Mouse (Mus musculus): ENCODE results near the gene Casc4. TPM values are rescaled to one million over a fixed set of nuclear protein-coding genes. Genes with fewer than 3 reads are reported as not detected.

Casc4 gene
- total RNA-seq, 1 experiment, result 95.8 TPM

DNA sequence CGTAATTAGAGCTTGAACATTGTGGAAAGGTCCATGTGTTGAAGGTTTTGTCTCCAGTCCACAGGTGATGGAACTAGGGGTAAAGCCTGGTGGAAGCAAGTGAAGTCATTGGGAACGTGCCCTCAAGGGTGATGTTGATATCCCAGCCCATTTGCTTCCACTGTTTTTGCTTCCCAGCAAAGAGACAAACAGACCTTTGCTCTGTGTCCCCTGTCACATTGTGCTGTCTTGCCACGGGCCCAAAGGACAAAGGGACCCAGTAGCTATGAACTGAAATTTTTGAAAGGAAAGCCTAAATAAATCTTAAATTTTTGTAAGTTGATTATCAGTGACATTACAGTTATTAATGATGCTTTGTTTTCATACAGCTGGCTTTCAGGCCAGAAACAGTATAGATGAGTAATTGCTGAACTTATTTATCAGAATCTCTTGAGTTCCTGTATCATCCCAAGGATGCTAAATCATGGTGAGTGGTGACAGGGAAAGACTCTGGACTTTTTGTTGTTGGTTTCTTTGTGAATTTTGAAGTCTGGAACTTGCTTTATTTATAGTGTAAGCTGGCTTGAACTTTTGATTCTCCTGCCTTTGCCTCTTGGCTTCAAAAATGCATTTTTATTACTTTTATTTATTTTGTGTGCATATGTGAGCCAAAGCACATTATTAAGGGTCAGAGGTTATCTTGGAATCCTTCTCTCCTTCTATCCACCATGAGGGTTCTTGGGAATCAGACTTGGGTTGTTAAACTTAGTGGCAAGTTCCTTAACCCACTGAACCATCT lies 22.1 kb downstream of the Casc4 start:
- Histone ChIP-seq H3K9ac (ENCODE audit: insufficient read depth, low read depth, low read length, poor library complexity, severe bottlenecking) (no peak overlapping the region), H3K9me3 (ENCODE audit: control insufficient read depth, insufficient read depth, low read depth, low read length) (no peaks in the 10 kb centered on the region), H3K4me1 (ENCODE audit: control insufficient read depth in 2 of 2, insufficient read depth in 2 of 2, low read length in 2 of 2, poor library complexity in 1 of 2) (peaks cover 0 to 2% of the 10 kb centered on the region in 2 experiments; a peak in 1 of 4 replicates), H3K36me3 (ENCODE audit: control insufficient read depth, insufficient read depth, low read length, poor library complexity, severe bottlenecking) (no peaks in the 10 kb centered on the region), H3K4me3 (ENCODE audit: insufficient read depth in 1 of 2, low read depth in 1 of 2, low read length in 2 of 2, poor library complexity in 1 of 2, severe bottlenecking in 1 of 2) (no peak overlapping the region), H3K27ac (ENCODE audit: insufficient read depth, low read depth, low read length, poor library complexity, severe bottlenecking) (no peak overlapping the region)
- DNase-seq (ENCODE audit: low read depth, low spot score), result no peak
- in situ Hi-C loops (cut with MboI; ENCODE audit: low sequenced_read_pairs in 2 of 2, unreplicated experiment in 2 of 2), result no loop called here
- TF ChIP-seq CHD2 (IDR thresholded peaks at IDR 0.05; ENCODE audit: low read depth, low read length) (no peak), ZNF384 (IDR thresholded peaks at IDR 0.05; ENCODE audit: low read depth, low read length) (no peak), HCFC1 (IDR thresholded peaks at IDR 0.05; ENCODE audit: borderline replicate concordance, insufficient read depth, low read length) (no peak), ZC3H11A (IDR thresholded peaks at IDR 0.05; ENCODE audit: borderline replicate concordance, low read depth, low read length) (no peak), MAFK (IDR thresholded peaks at IDR 0.05; ENCODE audit: insufficient read depth, low read depth, low read length) (no peak)

DNA sequence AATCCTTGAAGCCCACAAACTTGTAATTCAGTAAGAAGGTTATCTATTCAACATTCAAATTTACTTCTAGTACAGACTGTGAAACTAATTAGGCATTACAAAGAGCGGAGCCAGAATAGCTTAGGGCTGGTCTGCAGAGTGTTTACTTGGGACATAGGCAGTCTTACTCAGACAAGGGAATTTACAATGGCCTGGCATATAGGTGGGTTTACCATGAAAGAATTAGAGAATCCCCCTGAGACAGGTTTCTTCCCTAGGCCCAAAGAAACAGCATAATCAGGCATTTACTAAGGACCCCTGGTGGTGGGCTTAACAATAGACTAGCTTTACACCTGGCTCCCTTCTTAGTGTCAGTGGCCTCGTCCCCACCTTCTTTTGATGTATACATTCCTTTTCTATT lies 28.5 kb downstream of the Casc4 start:
- in situ Hi-C loops (cut with MboI; ENCODE audit: low sequenced_read_pairs in 2 of 2, unreplicated experiment in 2 of 2), result no loop called here
- Histone ChIP-seq H3K4me1 (ENCODE audit: control insufficient read depth in 2 of 2, insufficient read depth in 2 of 2, low read length in 2 of 2, poor library complexity in 1 of 2) (peaks cover 6 to 14% of the 10 kb centered on the region in 2 experiments), H3K27ac (ENCODE audit: insufficient read depth, low read depth, low read length, poor library complexity, severe bottlenecking) (peak overlapping the region; percentile 97; the same call in 1 of the 2 replicates), H3K9ac (ENCODE audit: insufficient read depth, low read depth, low read length, poor library complexity, severe bottlenecking) (no peak overlapping the region), H3K9me3 (ENCODE audit: control insufficient read depth, insufficient read depth, low read depth, low read length) (no peaks in the 10 kb centered on the region), H3K4me3 (ENCODE audit: insufficient read depth in 1 of 2, low read depth in 1 of 2, low read length in 2 of 2, poor library complexity in 1 of 2, severe bottlenecking in 1 of 2) (no peak overlapping the region), H3K36me3 (ENCODE audit: control insufficient read depth, insufficient read depth, low read length, poor library complexity, severe bottlenecking) (no peaks in the 10 kb centered on the region)
- peak; percentile 61 for DNase-seq (ENCODE audit: low read depth, low spot score)
- no peak for TF ChIP-seq ZNF384 (IDR thresholded peaks at IDR 0.05; ENCODE audit: low read depth, low read length)
- TF ChIP-seq MAFK (IDR thresholded peaks at IDR 0.05; ENCODE audit: insufficient read depth, low read depth, low read length), result no peak
- no peak for TF ChIP-seq ZC3H11A (IDR thresholded peaks at IDR 0.05; ENCODE audit: borderline replicate concordance, low read depth, low read length)
- TF ChIP-seq CHD2 (IDR thresholded peaks at IDR 0.05; ENCODE audit: low read depth, low read length), result no peak; the same call in 1 of the 2 replicates
- no peak for TF ChIP-seq HCFC1 (IDR thresholded peaks at IDR 0.05; ENCODE audit: borderline replicate concordance, insufficient read depth, low read length)

DNA sequence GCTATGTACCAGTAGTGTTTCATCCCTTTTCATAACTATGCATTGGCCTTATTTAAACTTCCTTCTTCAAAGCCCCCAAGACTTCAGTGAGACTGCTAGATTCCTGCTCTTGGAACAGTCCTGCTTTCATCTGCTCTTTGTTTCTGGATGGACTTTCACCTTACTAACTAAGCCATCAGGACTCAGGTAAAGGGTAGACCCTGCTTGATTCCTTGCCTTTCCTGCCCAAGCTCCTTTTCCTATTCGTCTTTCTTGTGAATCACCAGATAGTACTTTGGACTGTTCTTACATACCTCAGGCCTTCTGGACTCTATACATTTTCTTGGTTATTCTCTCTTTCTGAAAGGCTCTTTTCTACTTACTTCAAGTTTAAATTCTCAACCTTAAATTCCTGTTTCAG lies 30.1 kb downstream of the Casc4 start:
- H3K36me3 ChIP-seq (ENCODE audit: control insufficient read depth, insufficient read depth, low read length, poor library complexity, severe bottlenecking), result no peaks in the 10 kb centered on the region
- no peak overlapping the region for H3K4me3 ChIP-seq (ENCODE audit: insufficient read depth in 1 of 2, low read depth in 1 of 2, low read length in 2 of 2, poor library complexity in 1 of 2, severe bottlenecking in 1 of 2)
- in situ Hi-C loops (cut with MboI; ENCODE audit: low sequenced_read_pairs in 2 of 2, unreplicated experiment in 2 of 2), result no loop called here
- no peak overlapping the region; the same call in 1 of the 2 replicates for H3K27ac ChIP-seq (ENCODE audit: insufficient read depth, low read depth, low read length, poor library complexity, severe bottlenecking)
- peaks cover 6 to 14% of the 10 kb centered on the region in 2 experiments for H3K4me1 ChIP-seq (ENCODE audit: control insufficient read depth in 2 of 2, insufficient read depth in 2 of 2, low read length in 2 of 2, poor library complexity in 1 of 2)
- H3K9me3 ChIP-seq (ENCODE audit: control insufficient read depth, insufficient read depth, low read depth, low read length), result no peaks in the 10 kb centered on the region
- no peak overlapping the region for H3K9ac ChIP-seq (ENCODE audit: insufficient read depth, low read depth, low read length, poor library complexity, severe bottlenecking)
- TF ChIP-seq MAFK (IDR thresholded peaks at IDR 0.05; ENCODE audit: insufficient read depth, low read depth, low read length) (no peak), ZC3H11A (IDR thresholded peaks at IDR 0.05; ENCODE audit: borderline replicate concordance, low read depth, low read length) (no peak), HCFC1 (IDR thresholded peaks at IDR 0.05; ENCODE audit: borderline replicate concordance, insufficient read depth, low read length) (no peak), CHD2 (IDR thresholded peaks at IDR 0.05; ENCODE audit: low read depth, low read length) (no peak), ZNF384 (IDR thresholded peaks at IDR 0.05; ENCODE audit: low read depth, low read length) (no peak)
- no peak for DNase-seq (ENCODE audit: low read depth, low spot score)

DNA sequence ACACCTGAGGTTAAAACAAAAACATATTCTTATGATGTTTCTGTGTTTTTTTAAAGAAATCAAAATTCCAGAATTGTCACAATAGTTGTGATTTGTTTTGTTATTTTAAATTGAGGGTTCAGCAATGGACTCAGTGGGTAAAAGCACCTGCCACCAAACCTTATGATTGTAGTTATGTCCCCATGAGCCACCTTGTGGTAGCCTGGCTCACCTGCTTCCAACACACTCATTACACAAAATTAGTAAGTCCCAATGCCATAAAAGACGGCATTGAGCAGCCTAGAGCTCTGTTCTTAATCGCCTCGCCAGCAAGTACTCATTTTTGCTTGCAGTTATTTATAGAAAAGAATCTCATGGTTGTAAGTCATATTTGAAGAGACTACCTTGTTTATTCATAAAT lies 43.2 kb downstream of the Casc4 start:
- in situ Hi-C loops (cut with MboI; ENCODE audit: low sequenced_read_pairs in 2 of 2, unreplicated experiment in 2 of 2), result no loop called here
- no peak overlapping the region for H3K4me3 ChIP-seq (ENCODE audit: insufficient read depth in 1 of 2, low read depth in 1 of 2, low read length in 2 of 2, poor library complexity in 1 of 2, severe bottlenecking in 1 of 2)
- no peak for DNase-seq (ENCODE audit: low read depth, low spot score)
- no peak for TF ChIP-seq CHD2 (IDR thresholded peaks at IDR 0.05; ENCODE audit: low read depth, low read length)
- TF ChIP-seq ZNF384 (IDR thresholded peaks at IDR 0.05; ENCODE audit: low read depth, low read length), result no peak
- no peak for TF ChIP-seq HCFC1 (IDR thresholded peaks at IDR 0.05; ENCODE audit: borderline replicate concordance, insufficient read depth, low read length)
- no peak for TF ChIP-seq ZC3H11A (IDR thresholded peaks at IDR 0.05; ENCODE audit: borderline replicate concordance, low read depth, low read length)
- no peak for TF ChIP-seq MAFK (IDR thresholded peaks at IDR 0.05; ENCODE audit: insufficient read depth, low read depth, low read length)
- peaks cover 2% of the 10 kb centered on the region; the same call in 1 of the 2 replicates for H3K36me3 ChIP-seq (ENCODE audit: control insufficient read depth, insufficient read depth, low read length, poor library complexity, severe bottlenecking)
- H3K9ac ChIP-seq (ENCODE audit: insufficient read depth, low read depth, low read length, poor library complexity, severe bottlenecking), result no peak overlapping the region
- no peak overlapping the region for H3K27ac ChIP-seq (ENCODE audit: insufficient read depth, low read depth, low read length, poor library complexity, severe bottlenecking)
- no peaks in the 10 kb centered on the region for H3K4me1 ChIP-seq (ENCODE audit: control insufficient read depth in 2 of 2, insufficient read depth in 2 of 2, low read length in 2 of 2, poor library complexity in 1 of 2)
- H3K9me3 ChIP-seq (ENCODE audit: control insufficient read depth, insufficient read depth, low read depth, low read length), result no peaks in the 10 kb centered on the region

All from ES-E14 (cell line).